Mouse (Mus musculus): ENCODE measurements around the gene Mfap2.

The Mfap2 gene

DNA sequence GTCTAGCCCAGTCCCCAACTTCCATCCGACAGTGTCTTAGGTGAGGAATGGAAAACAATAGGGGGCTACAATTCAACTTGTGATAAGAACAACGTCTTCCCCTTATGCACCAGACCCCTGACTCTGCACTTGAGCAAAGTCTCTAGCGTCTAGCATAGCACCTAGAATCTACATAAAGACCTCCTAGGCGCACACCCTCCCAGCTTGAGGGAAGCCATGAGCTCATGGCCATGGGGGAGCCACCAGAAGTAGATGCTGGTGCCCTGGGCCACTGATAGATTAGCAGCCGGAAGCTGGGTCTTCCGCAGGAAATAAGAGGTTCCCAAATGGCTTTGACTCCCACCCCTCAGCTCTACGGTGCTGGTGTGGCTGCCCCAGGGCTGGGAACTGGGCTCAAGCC, 22.7 kb upstream of the Mfap2 start:
- no peak for DNase-seq (ENCODE audit: low spot score)

DNA sequence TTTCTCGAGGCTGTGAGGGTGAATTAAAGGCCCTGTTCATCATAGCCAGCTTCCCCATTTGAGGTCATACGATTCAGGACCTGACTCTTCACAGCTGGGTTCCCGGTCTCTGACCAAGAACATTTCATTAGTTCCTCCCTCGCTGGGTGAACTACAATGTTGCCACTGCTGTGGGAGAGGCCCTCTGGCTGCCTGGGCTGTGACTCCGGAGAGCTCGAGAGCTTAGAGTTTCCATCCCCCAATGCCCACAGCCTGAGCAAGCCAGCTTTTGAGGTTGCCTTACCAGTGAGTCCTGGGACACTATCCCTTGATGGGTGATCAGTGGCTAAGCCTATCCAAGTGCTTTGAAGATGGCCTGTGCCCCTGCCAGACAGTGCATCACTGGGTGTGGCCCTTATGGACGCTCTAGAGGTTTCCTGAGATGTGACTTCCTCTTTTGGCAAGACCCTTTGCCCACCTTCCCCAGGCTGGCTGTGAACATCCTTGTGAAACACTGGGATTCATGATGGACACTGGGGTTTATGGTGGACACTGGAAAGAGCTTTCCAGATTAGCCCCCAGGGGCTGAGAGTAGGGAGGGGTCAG, 21.4 kb upstream of the Mfap2 start:
- DNase-seq (ENCODE audit: low spot score) = no peak

DNA sequence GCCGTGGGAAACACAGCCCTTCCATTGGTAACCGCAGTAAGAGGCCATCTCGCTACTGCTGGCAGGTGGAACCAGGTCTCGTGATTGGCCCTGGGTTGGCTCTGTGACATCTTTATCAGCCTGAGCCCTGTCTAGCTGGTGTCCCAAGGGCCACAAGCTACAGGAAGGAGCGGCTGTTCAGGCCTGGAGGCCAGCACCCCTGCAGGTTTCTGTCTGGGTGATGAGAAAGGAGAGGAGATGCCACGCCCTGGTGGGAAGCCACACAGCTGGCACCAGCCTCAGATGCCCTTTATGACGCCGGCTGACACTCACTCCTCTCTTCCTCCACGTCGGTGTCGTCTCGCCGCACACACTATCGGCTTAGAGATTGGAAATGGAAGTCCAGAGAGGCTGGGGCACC, 20.8 kb upstream of the Mfap2 start:
- DNase-seq (ENCODE audit: low spot score) = no peak

DNA sequence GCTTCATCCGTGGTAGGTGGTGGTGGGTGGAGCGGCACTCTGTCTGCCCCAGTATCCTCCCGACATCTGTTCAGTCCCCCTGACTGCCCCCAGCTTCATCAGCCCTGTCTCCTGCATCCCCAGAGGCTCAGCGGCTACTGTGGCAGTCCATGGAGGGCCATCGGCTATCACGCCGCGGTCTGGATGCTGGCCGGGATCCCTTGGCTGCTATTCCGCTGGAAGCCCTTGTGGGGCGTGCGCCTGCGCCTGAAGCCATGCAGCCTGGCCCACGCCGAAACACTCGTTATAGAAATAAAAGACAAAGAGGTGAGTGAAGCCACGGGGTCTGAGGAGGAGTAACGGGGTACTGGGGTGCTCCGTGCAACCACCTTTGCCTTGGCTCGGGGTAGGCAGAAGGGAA, 18.0 kb upstream of the Mfap2 start:
- DNase-seq (ENCODE audit: low spot score) = no peak

DNA sequence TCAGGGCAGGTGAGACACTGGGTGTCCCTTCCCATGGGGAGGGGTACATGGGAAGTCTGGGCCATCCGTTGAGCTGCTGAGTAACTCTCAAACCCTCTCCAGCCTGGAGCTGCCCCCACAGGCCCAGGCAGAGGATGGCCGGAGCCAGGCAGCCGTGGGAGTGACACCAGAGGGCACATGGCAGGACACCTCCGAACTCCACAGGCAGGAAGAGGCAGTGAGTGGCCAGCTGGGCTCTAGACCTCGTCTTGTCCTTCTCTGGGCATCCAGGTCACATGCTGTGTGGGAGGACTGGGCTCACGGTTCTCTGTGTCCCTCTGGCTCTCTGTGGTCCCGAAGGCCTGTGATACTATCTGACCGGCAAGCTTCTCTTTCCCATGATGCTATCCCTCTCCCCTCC, 16.4 kb upstream of the Mfap2 start:
- DNase-seq (ENCODE audit: low spot score) = no peak

DNA sequence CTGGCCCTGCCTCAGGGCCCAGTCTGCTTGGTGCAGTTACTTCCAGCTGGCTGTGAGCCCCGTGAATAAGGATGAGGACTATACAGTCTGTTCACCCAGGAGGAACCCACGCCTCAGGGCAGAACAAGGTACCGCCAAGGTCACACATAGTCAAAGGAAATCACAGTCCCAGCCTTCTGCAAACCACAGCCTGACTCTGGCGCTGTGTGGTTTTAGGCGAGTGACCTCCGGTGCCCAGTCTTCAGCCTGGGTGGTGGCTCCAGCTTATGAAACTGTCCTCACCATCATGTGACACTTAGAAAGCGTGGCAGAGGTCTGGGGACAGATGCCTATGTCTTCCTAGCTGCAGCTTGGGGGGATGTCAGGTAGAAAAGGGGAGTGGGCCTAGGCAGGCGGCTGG, 14.4 kb upstream of the Mfap2 start:
- DNase-seq (ENCODE audit: low spot score) = no peak

DNA sequence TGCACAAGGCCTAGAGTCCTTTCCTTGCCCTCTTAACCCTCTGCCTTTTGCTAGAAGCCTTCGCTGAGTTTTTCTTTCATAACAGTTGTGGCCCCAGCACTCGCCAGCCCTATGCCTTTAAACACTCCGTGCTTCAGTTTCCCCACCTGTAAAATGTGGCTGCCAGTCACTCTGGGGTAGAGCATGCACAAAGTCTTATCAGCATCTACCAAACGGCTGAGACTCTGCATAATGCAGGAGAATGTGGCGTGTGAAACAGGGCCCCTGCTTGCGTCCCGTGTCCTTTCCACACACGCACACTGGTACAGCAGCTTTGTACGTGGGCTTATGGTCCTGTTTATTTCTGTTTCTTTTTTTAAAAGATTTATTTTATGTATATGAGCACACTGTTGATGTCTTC, 13.4 kb upstream of the Mfap2 start:
- DNase-seq (ENCODE audit: low spot score) = no peak

DNA sequence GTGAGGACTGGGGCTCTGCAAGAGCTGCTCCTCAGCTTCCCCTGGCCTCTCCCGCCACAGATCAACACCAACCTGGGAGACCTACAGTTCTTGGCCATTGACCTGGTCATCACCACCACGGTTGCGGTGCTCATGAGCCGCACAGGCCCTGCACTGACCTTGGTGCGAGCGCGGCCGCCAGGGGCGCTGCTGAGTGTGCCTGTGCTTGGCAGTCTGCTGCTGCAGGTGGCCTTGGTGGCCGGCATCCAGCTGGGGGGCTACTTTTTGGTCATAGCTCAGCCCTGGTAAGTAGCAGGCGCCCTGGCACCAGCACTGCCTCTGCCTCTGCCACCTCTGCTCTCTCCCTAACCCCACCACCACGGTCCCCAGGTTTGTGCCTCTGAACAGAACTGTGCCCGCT, 4.2 kb upstream of the Mfap2 start:
- no peak for DNase-seq (ENCODE audit: low spot score)

DNA sequence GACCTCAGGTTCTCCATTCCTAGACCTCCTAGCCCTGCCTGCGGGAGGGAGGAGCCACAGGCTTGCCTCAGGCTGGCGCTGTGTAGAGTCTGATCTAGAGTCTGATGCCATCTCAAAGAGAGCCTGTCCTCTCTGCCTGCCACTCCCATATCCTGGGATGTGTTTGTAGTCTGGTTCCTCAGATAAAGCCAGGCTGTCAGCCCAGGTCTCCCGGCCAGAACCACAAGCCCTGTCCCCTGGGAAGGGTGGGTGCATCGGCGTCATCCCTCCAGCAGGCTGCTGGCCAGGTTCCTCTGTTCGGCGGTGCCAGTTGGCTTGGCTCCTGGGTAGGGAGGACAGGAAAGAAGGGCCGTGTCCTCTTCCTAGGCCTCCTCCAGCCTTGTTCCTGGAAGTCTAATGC, 2.2 kb upstream of the Mfap2 start:
- DNase-seq (ENCODE audit: low spot score) = peak; percentile 100

DNA sequence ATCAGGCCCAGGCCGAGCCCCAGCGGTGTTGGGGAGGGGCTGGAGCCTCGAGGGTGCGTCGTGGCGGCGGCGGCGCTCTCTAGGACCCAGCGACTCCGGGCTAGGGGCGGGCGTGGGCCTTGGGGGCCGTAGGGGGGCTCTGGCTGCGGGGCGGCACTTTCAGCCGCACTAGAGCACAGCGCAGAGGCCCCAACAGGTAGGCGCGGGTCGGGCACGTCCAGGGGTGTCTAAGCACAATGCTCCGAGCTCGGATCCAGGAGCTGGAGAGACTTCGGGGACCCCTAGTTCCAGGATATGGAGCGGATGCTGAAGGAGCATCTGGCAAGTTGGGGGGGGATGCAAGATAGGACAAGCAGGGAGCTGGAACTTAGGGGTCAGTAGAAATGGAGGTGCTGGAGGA, 308 bp downstream of the Mfap2 start:
- peak; percentile 67 for DNase-seq (ENCODE audit: low spot score)

DNA sequence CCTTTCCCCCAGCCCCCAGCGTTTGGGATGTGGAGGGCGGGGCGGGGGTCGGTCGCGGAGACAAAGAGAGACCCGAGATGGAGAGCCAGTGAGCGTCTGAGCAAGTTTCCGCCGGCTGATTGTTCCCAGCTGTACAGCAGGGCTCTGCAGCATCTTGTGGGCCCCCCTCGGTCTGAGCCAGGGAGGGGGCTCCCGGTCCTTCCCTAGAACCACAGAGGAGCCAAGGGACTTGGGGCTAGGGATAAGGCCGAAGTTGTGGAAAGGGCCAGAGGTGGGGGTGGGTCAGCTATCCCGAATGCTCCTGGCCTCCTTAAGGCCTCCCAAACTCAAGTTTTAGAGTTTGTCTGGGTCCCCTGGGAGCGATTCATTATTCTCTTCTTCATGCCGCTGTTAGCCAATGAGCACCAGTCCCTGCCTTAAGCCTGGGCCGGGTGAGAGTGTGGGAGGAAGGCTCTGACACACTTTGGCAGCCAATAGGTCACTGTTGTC, 767 bp downstream of the Mfap2 start:
- peak; percentile 72 for DNase-seq (ENCODE audit: low spot score)

DNA sequence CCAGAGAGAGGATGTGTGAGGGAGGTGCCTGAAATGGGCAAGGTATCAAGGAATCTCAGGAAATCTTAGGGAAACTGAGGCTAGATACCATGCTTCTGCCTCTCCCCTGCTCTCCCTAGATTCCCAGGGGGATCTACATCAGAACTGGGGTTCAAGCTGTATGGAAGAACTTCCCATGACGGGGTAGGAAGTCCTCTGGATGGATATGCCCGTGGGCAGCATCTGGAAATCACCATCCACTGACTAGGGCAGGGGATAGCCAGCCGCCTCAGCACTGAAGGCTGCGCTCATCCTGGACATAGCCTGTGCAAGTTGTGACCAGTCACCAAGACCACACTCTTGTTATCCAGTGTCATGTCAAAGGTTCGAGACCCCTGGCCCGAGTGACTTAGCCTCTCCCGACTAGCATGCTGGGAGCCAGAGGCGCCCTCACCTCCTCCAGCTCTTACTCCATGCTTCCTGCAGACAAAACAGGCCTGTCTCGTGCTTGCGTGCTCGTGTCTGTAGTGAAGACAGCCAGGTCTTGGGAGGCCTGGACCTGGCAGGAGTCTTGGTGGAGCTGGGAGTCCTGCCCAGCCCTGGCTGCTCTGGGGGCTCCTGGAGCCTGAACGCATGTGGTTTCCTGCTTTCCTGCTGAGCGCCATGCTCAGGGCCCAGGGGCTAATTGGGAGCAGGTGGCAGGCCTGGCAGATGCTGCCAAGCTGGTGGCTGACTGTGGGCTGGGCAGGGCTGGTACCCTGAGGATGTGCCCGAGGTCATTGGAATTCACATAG, 1.5 kb downstream of the Mfap2 start:
- peak; percentile 96 for DNase-seq (ENCODE audit: low spot score)

DNA sequence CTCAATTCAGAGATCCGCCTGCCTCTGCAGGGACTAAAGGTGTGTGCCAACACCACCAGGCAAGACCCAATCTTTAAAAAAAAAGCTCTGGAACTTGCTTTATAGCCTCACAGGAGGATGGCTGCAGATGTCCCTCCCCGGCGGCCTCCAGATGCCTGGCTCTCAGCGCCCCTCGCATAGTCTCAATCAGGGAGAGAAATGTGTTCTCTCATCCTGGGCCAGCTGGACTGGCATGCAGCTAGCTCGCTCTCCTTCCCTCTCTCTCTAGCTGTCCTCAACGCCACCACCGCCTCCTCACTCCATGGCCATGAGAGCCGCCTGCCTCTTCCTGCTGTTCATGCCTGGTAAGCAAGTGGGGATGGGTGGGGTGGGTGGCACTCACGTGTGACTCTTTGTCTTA, 2.3 kb downstream of the Mfap2 start:
- DNase-seq (ENCODE audit: low spot score) = peak; percentile 71

DNA sequence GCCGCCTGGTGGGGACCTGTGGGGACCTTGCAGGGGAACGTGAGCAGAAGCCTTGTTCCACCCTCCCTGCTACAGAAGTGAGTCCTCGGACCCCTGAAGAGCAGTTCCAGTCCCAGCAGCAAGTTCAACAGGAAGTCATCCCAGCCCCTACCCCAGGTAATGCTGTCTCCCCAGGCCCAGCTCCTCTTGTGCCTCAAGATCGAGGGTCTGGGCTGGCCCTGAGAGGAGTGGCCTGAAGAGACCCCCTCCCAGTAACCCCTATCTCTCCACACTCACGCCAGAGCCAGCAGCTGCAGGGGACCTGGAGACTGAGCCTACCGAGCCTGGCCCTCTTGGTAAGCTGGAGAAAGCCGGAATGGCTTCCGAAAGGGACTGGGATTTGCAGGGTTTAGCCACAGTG, 3.9 kb downstream of the Mfap2 start:
- no peak for DNase-seq (ENCODE audit: low spot score)

DNA sequence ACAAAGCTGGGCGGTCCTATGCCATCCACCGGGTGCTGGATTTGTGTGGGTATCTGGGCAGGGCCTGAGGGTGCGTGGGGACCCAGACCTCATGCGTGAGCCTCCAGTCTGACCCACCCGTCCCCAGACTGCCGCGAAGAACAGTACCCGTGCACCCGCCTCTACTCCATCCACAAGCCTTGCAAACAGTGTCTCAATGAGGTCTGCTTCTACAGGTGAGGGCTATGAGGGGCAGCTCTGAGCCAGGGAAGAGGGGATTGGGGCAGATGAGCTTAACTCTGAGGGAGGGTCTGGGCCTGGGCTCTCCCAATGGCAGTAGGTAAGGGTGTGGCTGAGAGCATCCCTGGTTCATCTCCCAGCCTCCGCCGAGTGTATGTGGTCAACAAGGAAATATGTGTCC, 4.6 kb downstream of the Mfap2 start:
- DNase-seq (ENCODE audit: low spot score) = no peak

DNA sequence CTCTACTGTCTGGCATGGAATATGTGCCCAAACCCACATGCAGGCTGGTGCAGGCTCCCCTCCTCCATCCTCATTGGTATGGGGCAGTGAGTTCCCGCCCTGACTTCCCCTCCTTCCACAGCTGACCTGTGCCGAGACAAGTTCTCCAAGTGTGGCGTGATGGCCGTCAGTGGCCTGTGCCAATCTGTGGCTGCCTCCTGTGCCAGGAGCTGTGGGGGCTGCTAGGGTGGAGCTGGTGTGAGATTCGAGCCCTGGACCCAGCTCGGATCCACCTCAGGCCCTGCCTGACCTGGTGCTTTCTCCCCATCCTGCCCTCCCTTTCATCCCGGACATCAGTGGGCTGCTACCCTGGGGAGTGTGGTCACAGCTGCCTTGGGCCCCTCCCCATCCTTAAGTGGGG, 5.1 kb downstream of the Mfap2 start:
- no peak for DNase-seq (ENCODE audit: low spot score)

DNA sequence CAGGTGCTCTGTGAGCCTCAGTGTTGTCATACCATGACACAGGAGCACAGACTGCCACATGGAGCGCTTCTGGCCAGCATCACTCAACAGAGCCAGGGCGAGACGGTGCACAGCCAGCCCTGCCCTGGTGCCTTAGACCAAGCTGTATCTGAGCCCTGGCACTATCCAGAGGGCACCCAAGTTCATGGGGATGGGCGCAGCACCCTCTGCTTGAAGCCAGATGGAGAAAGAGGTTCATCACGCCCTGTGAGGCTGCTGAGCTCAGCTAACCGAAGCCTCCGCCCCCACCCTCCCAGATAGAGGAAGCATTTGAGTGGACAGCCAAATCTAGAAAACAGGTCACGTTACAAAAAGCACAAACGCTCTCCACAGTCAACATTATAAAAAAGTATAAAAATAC, 6.1 kb downstream of the Mfap2 start:
- DNase-seq (ENCODE audit: low spot score) = peak; percentile 77

DNA sequence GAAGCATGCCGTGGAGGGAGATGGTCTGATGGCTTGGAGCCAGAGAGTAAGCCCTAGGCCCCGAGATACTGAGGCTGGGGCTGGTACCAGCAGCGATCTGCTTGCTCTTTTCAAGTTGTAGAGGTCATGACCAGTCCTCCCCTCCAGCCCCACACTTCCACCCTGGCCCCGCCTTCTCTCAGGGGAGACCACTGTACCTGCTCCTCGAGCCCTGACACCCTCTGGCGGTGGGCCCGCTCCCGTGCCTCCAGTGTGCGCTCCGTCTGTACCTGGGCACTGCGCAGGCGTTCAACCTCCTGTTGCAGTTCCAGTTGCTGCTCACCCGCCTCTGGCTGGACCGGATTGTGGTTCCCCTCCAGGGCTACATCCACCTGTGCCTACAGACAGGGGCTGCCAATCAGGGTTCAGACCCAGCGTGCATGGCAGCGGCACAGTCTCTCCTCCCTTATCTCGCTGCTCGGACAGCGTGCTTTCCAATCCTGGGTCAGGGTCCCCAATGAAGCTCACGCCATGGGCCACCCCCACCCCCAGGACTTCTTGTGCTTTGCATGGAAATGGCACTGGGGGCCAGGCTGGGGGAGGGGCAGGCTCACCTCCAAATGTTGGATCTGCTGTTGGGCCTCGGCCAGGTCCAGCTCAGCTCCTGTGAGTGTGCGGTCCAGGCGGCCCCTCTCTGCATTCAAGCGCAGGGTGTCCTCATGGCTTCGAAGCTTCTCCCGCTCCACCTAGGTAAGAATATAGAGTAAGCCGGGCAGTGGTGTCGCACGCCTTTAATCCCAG, 7.6 kb downstream of the Mfap2 start:
- no peak for DNase-seq (ENCODE audit: low spot score)

DNA sequence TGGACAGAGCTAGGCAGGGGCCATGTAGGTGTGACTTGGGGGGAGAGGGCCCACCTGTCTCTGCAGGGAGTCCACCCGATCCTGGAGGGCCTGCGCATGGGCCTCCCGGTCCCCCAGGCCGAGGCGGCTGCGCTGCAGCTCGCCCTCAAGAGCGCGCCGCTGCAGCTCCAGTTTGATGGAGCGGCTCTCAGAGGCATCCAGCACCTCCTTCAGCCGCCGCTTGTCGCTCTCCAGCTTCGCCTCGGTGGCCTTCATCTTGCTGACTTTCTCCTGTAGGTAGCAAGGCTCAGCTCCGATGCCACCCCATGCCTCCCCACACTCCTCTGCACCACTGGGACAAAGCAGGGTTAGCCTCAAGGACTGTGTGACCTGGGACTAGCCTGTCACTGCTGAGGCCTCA, 10.0 kb downstream of the Mfap2 start:
- DNase-seq (ENCODE audit: low spot score) = no peak

DNA sequence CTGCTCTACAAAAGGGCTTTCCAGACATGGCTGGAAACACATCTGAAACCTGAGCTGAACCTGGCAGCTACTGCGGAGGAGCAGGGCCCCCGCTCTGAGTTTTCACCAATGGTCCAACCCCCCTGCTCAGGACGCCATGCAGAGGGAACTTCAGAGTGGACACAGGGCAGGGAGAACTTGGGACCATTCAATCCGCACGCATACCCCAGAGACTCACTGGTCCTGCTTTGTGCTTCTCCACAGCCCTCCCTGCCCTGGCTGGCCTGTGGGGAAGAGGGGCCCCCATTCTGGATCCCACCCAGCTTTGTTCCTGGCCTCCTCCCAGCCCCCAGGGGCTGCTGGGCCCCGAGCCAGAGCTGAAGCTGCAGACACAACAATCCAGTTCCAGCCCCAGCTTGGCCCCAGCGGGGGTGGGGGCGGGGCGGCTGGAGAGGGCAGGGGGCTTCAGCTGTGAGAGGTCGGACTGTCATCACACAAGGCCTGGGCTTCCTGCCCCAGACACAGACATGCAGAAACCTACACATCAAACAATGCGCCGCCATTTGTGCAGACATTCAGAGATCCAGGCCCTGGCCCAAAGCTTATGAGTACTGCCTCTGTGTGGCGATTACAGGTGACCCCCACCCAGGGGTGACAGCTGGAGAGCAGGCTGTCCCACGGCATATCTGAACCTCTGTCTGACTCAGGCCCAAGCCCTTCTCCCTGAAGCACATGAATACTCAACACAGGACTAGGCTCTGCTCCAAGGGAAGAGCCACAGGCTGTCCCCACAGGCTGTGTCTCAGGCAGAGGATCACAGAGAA, 10.8 kb downstream of the Mfap2 start:
- peak; percentile 46 for DNase-seq (ENCODE audit: low spot score)

DNA sequence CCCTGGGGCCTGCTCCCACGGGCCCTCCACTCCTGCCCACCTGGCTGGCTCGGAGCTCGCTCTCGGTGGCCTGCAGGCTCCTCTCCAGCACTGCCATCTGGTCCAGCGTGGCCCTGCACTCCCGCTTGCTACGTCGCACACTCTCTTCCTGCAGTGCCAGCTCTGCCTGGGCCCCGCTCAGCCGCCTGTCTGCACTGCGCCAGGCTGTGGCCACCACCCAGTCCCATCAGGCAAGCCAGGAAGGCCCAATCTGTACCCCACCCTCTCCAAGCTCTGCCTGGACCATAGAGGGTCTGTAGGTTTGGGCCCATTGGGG, 11.4 kb downstream of the Mfap2 start:
- peak; percentile 74 for DNase-seq (ENCODE audit: low spot score)

DNA sequence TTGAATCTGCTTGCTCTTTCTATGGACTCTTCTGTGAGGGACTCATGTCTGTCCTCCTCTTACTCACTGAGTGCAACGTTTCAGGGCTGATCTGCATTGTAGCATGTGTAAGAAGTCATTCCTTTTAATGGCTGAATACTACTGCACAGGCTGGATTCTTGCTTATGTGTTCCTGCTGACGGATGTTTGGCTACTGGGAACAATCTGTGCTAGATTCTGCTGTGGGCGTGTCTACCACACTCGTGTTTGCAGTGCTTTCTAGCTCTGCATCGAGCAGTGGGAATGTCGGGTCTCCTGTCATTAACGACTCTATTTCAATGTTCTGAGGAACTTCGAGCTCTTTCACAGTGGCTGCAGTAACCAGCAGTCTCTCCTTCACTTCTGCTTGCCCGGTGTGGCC, 13.8 kb downstream of the Mfap2 start:
- no peak for DNase-seq (ENCODE audit: low spot score)

DNA sequence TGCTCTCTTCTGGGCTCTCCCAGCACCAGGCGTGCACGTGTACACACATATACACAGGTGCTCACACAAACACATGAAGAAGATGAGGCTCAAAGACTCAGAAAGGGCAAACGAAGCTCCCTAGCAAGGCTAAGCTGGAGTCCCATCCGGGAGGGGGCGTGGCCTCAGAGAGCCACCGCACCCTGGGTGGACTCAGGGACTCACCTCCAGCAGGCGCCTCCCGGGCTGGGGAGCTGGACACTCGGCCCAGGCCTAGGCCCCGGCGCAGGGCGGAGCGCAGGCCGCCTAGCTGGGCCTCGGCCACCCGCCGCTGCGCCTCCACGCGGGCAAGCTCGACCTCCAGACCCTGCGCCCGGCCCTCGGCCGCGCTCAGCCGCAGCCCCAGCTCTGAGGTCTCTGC, 14.8 kb downstream of the Mfap2 start:
- DNase-seq (ENCODE audit: low spot score) = no peak

Measured in MN1 (cell line).